Mouse (Mus musculus): ENCODE measurements around the gene Olfr1151. TPM values are rescaled to one million over a fixed set of nuclear protein-coding genes. Genes with fewer than 3 reads are reported as not detected.

The Olfr1151 gene
- polyA plus RNA-seq (2015; fragmentation: Nextera tagmentation; extraction: Ambion mirVana): not detected in 2 replicates

DNA sequence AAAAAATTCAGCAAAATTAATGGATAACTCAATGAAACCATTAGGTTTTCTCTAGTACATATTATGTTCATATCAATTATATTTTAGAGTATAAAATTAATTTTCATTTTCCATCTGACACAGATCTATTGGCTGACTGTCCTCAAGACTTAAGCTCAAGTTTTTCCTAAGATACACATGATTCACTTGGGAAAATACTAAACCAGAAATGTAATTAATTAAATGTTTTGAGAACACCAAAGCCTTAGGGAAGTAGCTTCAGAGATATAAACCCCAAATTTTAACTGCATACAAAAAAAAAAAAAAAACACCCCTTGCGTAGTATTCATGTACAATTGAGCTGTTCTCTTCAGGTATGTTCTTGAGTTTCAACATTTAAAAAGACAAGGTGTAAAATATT lies at the start of gene Olfr1151:
Olfr1151 (plus strand) TSS at position 301 of the 400 bp plus-strand sequence.
- H3K27ac ChIP-seq: no peak within 1 kb of the TSS
- no peak for DNase-seq
- H3K9me3 ChIP-seq (replicated peaks): no peaks in the 10 kb centered on the region
- no peak within 1 kb of the TSS for H3K9ac ChIP-seq
- no peak within 1 kb of the TSS for H3K4me3 ChIP-seq (replicated peaks)
- no peak within 1 kb of the TSS for H3K4me2 ChIP-seq
- 74% methylated on average over 1 of the region's 1 CpGs for WGBS (ENCODE audit: insufficient replicate concordance)
- no peaks in the 10 kb centered on the region for H3K4me1 ChIP-seq (replicated peaks)
- ATAC-seq (ENCODE audit: low read depth): no peak
- no peaks in the 10 kb centered on the region for H3K27me3 ChIP-seq
- H3K36me3 ChIP-seq: no peaks in the 10 kb centered on the region

DNA sequence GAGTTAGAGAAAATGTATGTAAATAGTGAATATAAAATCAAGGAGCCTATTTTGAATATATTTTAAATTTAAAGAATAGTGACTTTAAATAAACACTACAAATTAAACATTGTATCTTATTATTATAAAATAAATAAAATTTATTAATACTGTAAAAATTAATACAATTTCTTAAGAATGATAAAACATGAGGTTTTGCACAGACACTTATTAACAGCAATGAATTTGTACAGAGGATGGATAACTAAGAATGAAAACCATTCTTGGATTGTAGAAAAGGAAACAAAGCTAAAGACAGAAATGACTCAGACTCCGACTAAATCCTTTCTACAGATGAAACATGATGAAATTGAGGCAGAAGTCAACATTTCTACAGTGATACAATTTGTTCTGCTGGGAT lies 46.1 kb upstream of the Olfr1151 start, which contains the start of gene Olfr1145:
Olfr1145 (plus strand) TSS at position 301 of the 400 bp plus-strand sequence.
- WGBS (ENCODE audit: insufficient replicate concordance): 69% methylated on average over 1 of the region's 1 CpGs
- no peaks in the 10 kb centered on the region for H3K27me3 ChIP-seq
- no peak within 1 kb of the TSS for H3K9ac ChIP-seq
- H3K9me3 ChIP-seq (replicated peaks): no peaks in the 10 kb centered on the region; the same call in 1 of the 2 replicates
- no peaks in the 10 kb centered on the region for H3K36me3 ChIP-seq
- ATAC-seq (ENCODE audit: low read depth) (no peak), DNase-seq (no peak)
- H3K27ac ChIP-seq: no peak within 1 kb of the TSS
- H3K4me3 ChIP-seq (replicated peaks): no peak within 1 kb of the TSS
- H3K4me1 ChIP-seq (replicated peaks): no peaks in the 10 kb centered on the region
- H3K4me2 ChIP-seq: no peak within 1 kb of the TSS

DNA sequence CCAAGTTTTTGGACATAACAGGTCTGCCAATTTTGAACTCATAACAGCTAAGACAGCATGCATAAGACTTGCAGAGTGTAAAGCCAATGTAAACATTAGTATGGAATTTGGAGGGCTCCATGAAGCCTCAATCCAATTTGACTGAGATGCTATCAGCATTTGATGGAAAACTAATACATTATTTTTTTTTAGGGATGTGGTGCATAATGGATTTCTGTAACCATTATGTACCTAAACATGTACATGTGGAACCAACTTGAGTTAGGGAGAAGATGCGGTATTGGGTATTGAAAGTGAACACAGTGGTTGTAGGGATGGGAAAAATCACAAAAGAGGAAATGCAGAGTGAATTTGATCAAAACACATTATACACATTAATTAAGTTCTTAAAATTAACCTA lies 25.4 kb upstream of the Olfr1151 start, which contains the start of gene Olfr1148:
Olfr1148 (plus strand) TSS at position 301 of the 400 bp plus-strand sequence.
- no peaks in the 10 kb centered on the region for H3K4me1 ChIP-seq (replicated peaks)
- H3K36me3 ChIP-seq: no peaks in the 10 kb centered on the region
- H3K27ac ChIP-seq: no peak within 1 kb of the TSS
- no peak within 1 kb of the TSS for H3K4me2 ChIP-seq
- H3K9me3 ChIP-seq (replicated peaks): no peaks in the 10 kb centered on the region
- no peaks in the 10 kb centered on the region for H3K27me3 ChIP-seq
- H3K4me3 ChIP-seq (replicated peaks): no peak within 1 kb of the TSS
- DNase-seq (no peak), ATAC-seq (ENCODE audit: low read depth) (no peak)
- H3K9ac ChIP-seq: no peak within 1 kb of the TSS
- WGBS (ENCODE audit: insufficient replicate concordance): 55% methylated on average over 1 of the region's 1 CpGs

DNA sequence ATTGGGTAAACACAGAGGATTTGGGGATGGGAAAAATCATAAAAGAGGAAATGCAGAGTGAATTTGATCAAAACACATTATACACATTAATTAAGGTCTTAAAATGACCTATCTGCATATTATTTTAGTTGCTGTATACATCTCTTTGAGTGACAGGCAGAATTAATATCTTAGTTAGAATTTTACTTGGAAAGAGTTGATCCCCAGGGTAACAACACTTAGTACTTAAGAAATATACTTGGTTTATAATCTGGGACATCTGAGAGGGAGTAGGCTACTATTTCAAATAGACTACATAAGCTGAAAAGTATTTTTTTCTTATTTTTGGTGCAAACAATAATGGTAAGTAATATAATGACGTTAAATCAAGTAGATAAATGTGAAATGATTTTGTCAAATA lies 12.0 kb upstream of the Olfr1151 start, which contains the start of gene Olfr1150-ps1:
Olfr1150-ps1 (plus strand) TSS at position 301 of the 400 bp plus-strand sequence.
- Histone ChIP-seq H3K4me2 (no peak within 1 kb of the TSS), H3K9ac (no peak within 1 kb of the TSS), H3K27me3 (no peaks in the 10 kb centered on the region), H3K4me1 (replicated peaks) (no peaks in the 10 kb centered on the region), H3K27ac (no peak within 1 kb of the TSS), H3K4me3 (replicated peaks) (no peak within 1 kb of the TSS), H3K36me3 (no peaks in the 10 kb centered on the region), H3K9me3 (replicated peaks) (no peaks in the 10 kb centered on the region)
- WGBS (ENCODE audit: insufficient replicate concordance): 67% methylated on average over 1 of the region's 1 CpGs
- ATAC-seq (ENCODE audit: low read depth): no peak
- DNase-seq: no peak

GRCm38 (mm10) chr2:87866192-87866591 lies 10.5 kb downstream of the Olfr1151 start, which contains the start of gene Olfr1152:
Gene Olfr1152, plus strand, starts transcription at chr2:87866492.
- H3K4me2 ChIP-seq: no peak within 1 kb of the TSS
- no peaks in the 10 kb centered on the region for H3K4me1 ChIP-seq (replicated peaks)
- H3K36me3 ChIP-seq: no peaks in the 10 kb centered on the region
- no peak within 1 kb of the TSS for H3K4me3 ChIP-seq (replicated peaks)
- DNase-seq (no peak), ATAC-seq (ENCODE audit: low read depth) (no peak)
- no peaks in the 10 kb centered on the region for H3K27me3 ChIP-seq
- no peaks in the 10 kb centered on the region for H3K9me3 ChIP-seq (replicated peaks)
- H3K27ac ChIP-seq: no peak within 1 kb of the TSS
- no peak within 1 kb of the TSS for H3K9ac ChIP-seq

DNA sequence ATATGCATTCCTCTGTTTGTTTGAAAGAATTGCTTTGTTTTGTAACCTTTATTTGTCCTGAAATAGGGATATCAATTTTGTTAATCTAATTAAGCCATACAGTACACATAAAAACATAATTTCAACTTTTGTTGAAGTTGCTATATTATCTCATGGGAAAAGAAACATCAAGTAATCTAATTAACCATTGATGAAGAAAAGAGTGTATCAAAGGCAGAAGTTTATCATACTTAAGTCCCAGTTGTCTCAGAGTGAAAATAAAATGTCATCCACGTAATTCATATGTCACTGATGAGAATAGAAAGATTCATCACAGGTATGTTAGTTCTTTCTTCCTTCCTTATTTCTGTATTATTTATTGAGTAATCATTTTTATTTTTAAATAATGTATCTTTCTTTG lies 39.0 kb downstream of the Olfr1151 start, which contains the start of gene Olfr1153:
Olfr1153 (plus strand) TSS at position 301 of the 400 bp plus-strand sequence.
- WGBS (ENCODE audit: insufficient replicate concordance): 37% methylated on average over 1 of the region's 1 CpGs
- Histone ChIP-seq H3K9ac (no peak within 1 kb of the TSS), H3K4me2 (no peak within 1 kb of the TSS), H3K36me3 (no peaks in the 10 kb centered on the region), H3K27me3 (no peaks in the 10 kb centered on the region), H3K4me3 (replicated peaks) (no peak within 1 kb of the TSS), H3K4me1 (replicated peaks) (no peaks in the 10 kb centered on the region), H3K27ac (no peak within 1 kb of the TSS), H3K9me3 (replicated peaks) (no peaks in the 10 kb centered on the region)
- DNase-seq (no peak), ATAC-seq (ENCODE audit: low read depth) (no peak)

- Histone ChIP-seq H3K36me3 (no peaks in the 10 kb centered on the region), H3K27ac (no peak within 1 kb of the TSS), H3K9me3 (replicated peaks) (0 out of 2 replicates have a peak, but pooled peaks cover 2% of the 10 kb centered on the region), H3K4me1 (replicated peaks) (no peaks in the 10 kb centered on the region), H3K27me3 (no peaks in the 10 kb centered on the region), H3K4me3 (replicated peaks) (no peak within 1 kb of the TSS), H3K9ac (no peak within 1 kb of the TSS), H3K4me2 (no peak within 1 kb of the TSS)
- DNase-seq (no peak), ATAC-seq (ENCODE audit: low read depth) (no peak)
- 72% methylated on average over 1 of the region's 1 CpGs for WGBS (ENCODE audit: insufficient replicate concordance)
These were observed 49.4 kb downstream of the Olfr1151 start, which contains the start of gene Olfr1154 for GRCm38 (mm10) chr2:87905066-87905465. Gene Olfr1154, minus strand, starts transcription at chr2:87905166.

Other genes with a start within 250 kb of the Olfr1151 start
- gene Olfr1130, start 249.7 kb upstream of the Olfr1151 start, polyA plus RNA-seq (2015; fragmentation: Nextera tagmentation; extraction: Ambion mirVana): not detected in 2 replicates
- gene Olfr1131, start 228.8 kb upstream of the Olfr1151 start, polyA plus RNA-seq (2015; fragmentation: Nextera tagmentation; extraction: Ambion mirVana): not detected in 2 replicates
- not detected in 2 replicates for gene Olfr1132, start 218.3 kb upstream of the Olfr1151 start, polyA plus RNA-seq (2015; fragmentation: Nextera tagmentation; extraction: Ambion mirVana)
- not detected in 2 replicates for gene Olfr1133, start 208.5 kb upstream of the Olfr1151 start, polyA plus RNA-seq (2015; fragmentation: Nextera tagmentation; extraction: Ambion mirVana)
- not detected in 2 replicates for gene Olfr1134, start 197.4 kb upstream of the Olfr1151 start, polyA plus RNA-seq (2015; fragmentation: Nextera tagmentation; extraction: Ambion mirVana)
- not detected in 2 replicates for gene Olfr1135, start 182.2 kb upstream of the Olfr1151 start, polyA plus RNA-seq (2015; fragmentation: Nextera tagmentation; extraction: Ambion mirVana)
- not detected in 2 replicates for gene Olfr1136, start 161.9 kb upstream of the Olfr1151 start, polyA plus RNA-seq (2015; fragmentation: Nextera tagmentation; extraction: Ambion mirVana)
- gene Olfr1137, start 142.7 kb upstream of the Olfr1151 start, polyA plus RNA-seq (2015; fragmentation: Nextera tagmentation; extraction: Ambion mirVana): not detected in 2 replicates
- not detected in 2 replicates for gene Olfr1138, start 115.9 kb upstream of the Olfr1151 start, polyA plus RNA-seq (2015; fragmentation: Nextera tagmentation; extraction: Ambion mirVana)
- not detected in 2 replicates for gene Olfr1140, start 112.1 kb upstream of the Olfr1151 start, polyA plus RNA-seq (2015; fragmentation: Nextera tagmentation; extraction: Ambion mirVana)
- not detected in 2 replicates for gene Olfr1141, start 101.9 kb upstream of the Olfr1151 start, polyA plus RNA-seq (2015; fragmentation: Nextera tagmentation; extraction: Ambion mirVana)
- not detected in 2 replicates for gene Olfr152, start 76.4 kb upstream of the Olfr1151 start, polyA plus RNA-seq (2015; fragmentation: Nextera tagmentation; extraction: Ambion mirVana)
- gene Olfr1143, start 55.3 kb upstream of the Olfr1151 start, polyA plus RNA-seq (2015; fragmentation: Nextera tagmentation; extraction: Ambion mirVana): not detected in 2 replicates
- gene Olfr1145, start 46.0 kb upstream of the Olfr1151 start, polyA plus RNA-seq (2015; fragmentation: Nextera tagmentation; extraction: Ambion mirVana): not detected in 2 replicates
- not detected in 2 replicates for gene Olfr1148, start 25.3 kb upstream of the Olfr1151 start, polyA plus RNA-seq (2015; fragmentation: Nextera tagmentation; extraction: Ambion mirVana)
- gene Olfr1150-ps1, start 11.9 kb upstream of the Olfr1151 start, polyA plus RNA-seq (2015; fragmentation: Nextera tagmentation; extraction: Ambion mirVana): not detected in 2 replicates
- gene Olfr1152, start 10.6 kb downstream of the Olfr1151 start, polyA plus RNA-seq (2015; fragmentation: Nextera tagmentation; extraction: Ambion mirVana): not detected in 2 replicates
- gene Olfr1153, start 39.1 kb downstream of the Olfr1151 start, polyA plus RNA-seq (2015; fragmentation: Nextera tagmentation; extraction: Ambion mirVana): not detected in 2 replicates
- gene Olfr1154, start 49.3 kb downstream of the Olfr1151 start, polyA plus RNA-seq (2015; fragmentation: Nextera tagmentation; extraction: Ambion mirVana): not detected in 2 replicates
- gene Olfr1155, start 89.3 kb downstream of the Olfr1151 start, polyA plus RNA-seq (2015; fragmentation: Nextera tagmentation; extraction: Ambion mirVana): not detected in 2 replicates
- not detected in 2 replicates for gene Olfr1156, start 97.2 kb downstream of the Olfr1151 start, polyA plus RNA-seq (2015; fragmentation: Nextera tagmentation; extraction: Ambion mirVana)
- not detected in 2 replicates for gene Olfr1157, start 112.4 kb downstream of the Olfr1151 start, polyA plus RNA-seq (2015; fragmentation: Nextera tagmentation; extraction: Ambion mirVana)
- gene Olfr74, start 118.8 kb downstream of the Olfr1151 start, polyA plus RNA-seq (2015; fragmentation: Nextera tagmentation; extraction: Ambion mirVana): not detected in 2 replicates
- gene Olfr1158, start 134.3 kb downstream of the Olfr1151 start, polyA plus RNA-seq (2015; fragmentation: Nextera tagmentation; extraction: Ambion mirVana): not detected in 2 replicates
- gene Olfr1160, start 152.4 kb downstream of the Olfr1151 start, polyA plus RNA-seq (2015; fragmentation: Nextera tagmentation; extraction: Ambion mirVana): not detected in 2 replicates
- not detected in 2 replicates for gene Olfr1161, start 166.9 kb downstream of the Olfr1151 start, polyA plus RNA-seq (2015; fragmentation: Nextera tagmentation; extraction: Ambion mirVana)
- gene Olfr73, start 181.8 kb downstream of the Olfr1151 start, polyA plus RNA-seq (2015; fragmentation: Nextera tagmentation; extraction: Ambion mirVana): not detected in 2 replicates
- not detected in 2 replicates for gene Olfr1162, start 195.3 kb downstream of the Olfr1151 start, polyA plus RNA-seq (2015; fragmentation: Nextera tagmentation; extraction: Ambion mirVana)
- not detected in 2 replicates for gene Olfr1163, start 216.0 kb downstream of the Olfr1151 start, polyA plus RNA-seq (2015; fragmentation: Nextera tagmentation; extraction: Ambion mirVana)
- not detected in 2 replicates for gene Olfr1164, start 238.1 kb downstream of the Olfr1151 start, polyA plus RNA-seq (2015; fragmentation: Nextera tagmentation; extraction: Ambion mirVana)

All from liver, embryonic 13.5 days (tissue).